Mouse (Mus musculus): Measurements from ENCODE around the gene Usp44.

Gene Usp44

GRCm38 (mm10) chr10:93846706-93847105 lies 15.4 kb downstream of the Usp44 start:
- no peak for DNase-seq (ENCODE audit: low spot score in 2 of 2)

GRCm38 (mm10) chr10:93855126-93855525 lies 23.8 kb downstream of the Usp44 start:
- DNase-seq (ENCODE audit: low spot score in 2 of 2): no peak

GRCm38 (mm10) chr10:93856095-93856494 lies 24.7 kb downstream of the Usp44 start:
- DNase-seq (ENCODE audit: low spot score in 2 of 2): no peak

- DNase-seq (ENCODE audit: low spot score in 2 of 2): no peak
Measured at GRCm38 (mm10) chr10:93868401-93868800, 37.0 kb downstream of the Usp44 start.

GRCm38 (mm10) chr10:93868886-93869285 lies 37.5 kb downstream of the Usp44 start:
- DNase-seq (ENCODE audit: low spot score in 2 of 2): no peak

GRCm38 (mm10) chr10:93876772-93877171 lies 45.4 kb downstream of the Usp44 start:
- DNase-seq (ENCODE audit: low spot score in 2 of 2): no peak

GRCm38 (mm10) chr10:93878732-93879131 lies 47.4 kb downstream of the Usp44 start:
- no peak for DNase-seq (ENCODE audit: low spot score in 2 of 2)

GRCm38 (mm10) chr10:93881918-93882317 lies 50.6 kb downstream of the Usp44 start:
- DNase-seq (ENCODE audit: low spot score in 2 of 2): no peak

GRCm38 (mm10) chr10:93882738-93883364 lies 51.5 kb downstream of the Usp44 start:
- DNase-seq (ENCODE audit: low spot score in 2 of 2): no peak

GRCm38 (mm10) chr10:93885839-93886477 lies 54.6 kb downstream of the Usp44 start:
- DNase-seq (ENCODE audit: low spot score in 2 of 2): no peak

- no peak for DNase-seq (ENCODE audit: low spot score in 2 of 2)
Measured at GRCm38 (mm10) chr10:93888590-93888934, 57.2 kb downstream of the Usp44 start.

GRCm38 (mm10) chr10:93888935-93889578 lies 57.7 kb downstream of the Usp44 start:
- DNase-seq (ENCODE audit: low spot score in 2 of 2): peak; percentile 10 to 32

- DNase-seq (ENCODE audit: low spot score in 2 of 2): peak; percentile 84 to 87
Measured at GRCm38 (mm10) chr10:93889579-93889950, 58.2 kb downstream of the Usp44 start.

- peak; percentile 50 to 52 for DNase-seq (ENCODE audit: low spot score in 2 of 2)
Measured at GRCm38 (mm10) chr10:93889976-93890375, 58.6 kb downstream of the Usp44 start.

- DNase-seq (ENCODE audit: low spot score in 2 of 2): no peak
Measured at GRCm38 (mm10) chr10:93890565-93890964, 59.2 kb downstream of the Usp44 start.

GRCm38 (mm10) chr10:93891031-93891430 lies 59.7 kb downstream of the Usp44 start:
- no peak for DNase-seq (ENCODE audit: low spot score in 2 of 2)

- no peak for DNase-seq (ENCODE audit: low spot score in 2 of 2)
Measured at GRCm38 (mm10) chr10:93892551-93892950, 61.2 kb downstream of the Usp44 start.

- no peak for DNase-seq (ENCODE audit: low spot score in 2 of 2)
Measured at GRCm38 (mm10) chr10:93897043-93897646, 65.8 kb downstream of the Usp44 start, which contains the start of gene Metap2. Gene Metap2, minus strand, starts transcription at chr10:93897093.

GRCm38 (mm10) chr10:93899303-93899702 lies 67.9 kb downstream of the Usp44 start:
- DNase-seq (ENCODE audit: low spot score in 2 of 2): no peak

GRCm38 (mm10) chr10:93899907-93900306 lies 68.6 kb downstream of the Usp44 start:
- no peak for DNase-seq (ENCODE audit: low spot score in 2 of 2)

- DNase-seq (ENCODE audit: low spot score in 2 of 2): no peak
Measured at GRCm38 (mm10) chr10:93907376-93907775, 76.0 kb downstream of the Usp44 start.
